Mouse (Mus musculus) CH12.LX (cell line): ENCODE results near the gene Mpdz. TPM values are rescaled to one million over a fixed set of nuclear protein-coding genes. Genes with fewer than 3 reads are reported as not detected.

Experiments
- DNase-seq: peaks from one replicate; pipeline ENCODE4 v3.0.0-alpha.2; 2013; ENCODE audit errors: extremely low read depth
- H3K27ac ChIP-seq: 2 replicates; pipeline ENCODE4 v1.5.1; 2012; ENCODE audit warnings: low read depth, mild to moderate bottlenecking, control low read depth, moderate library complexity; ENCODE audit not compliant: insufficient read depth
- H3K27me3 ChIP-seq: replicated peaks from 2 replicates; pipeline ENCODE3; 2012; ENCODE audit warnings: inconsistent platforms
- H3K36me3 ChIP-seq, 2 experiments: replicated peaks in 1 of 2; 2 replicates each; pipeline versions ENCODE3 to v1.6.1; 2012; ENCODE audit warnings: inconsistent platforms in 1 of 2, low read length in 1 of 2, mild to moderate bottlenecking in 1 of 2, mixed read lengths in 1 of 2, moderate library complexity in 1 of 2; ENCODE audit not compliant: control insufficient read depth in 1 of 2, insufficient read depth in 1 of 2
- H3K4me1 ChIP-seq, 2 experiments: 2 replicates each; pipeline ENCODE4 v1.6.1; 2012; ENCODE audit warnings: inconsistent platforms in 1 of 2, moderate library complexity in 1 of 2; ENCODE audit not compliant: insufficient read depth in 2 of 2, control insufficient read depth in 1 of 2
- H3K4me2 ChIP-seq: 2 replicates; pipeline ENCODE4 v1.6.1; 2012; ENCODE audit warnings: low read depth, mild to moderate bottlenecking, control low read depth; ENCODE audit not compliant: poor library complexity, insufficient read depth, severe bottlenecking
- H3K4me3 ChIP-seq, 3 experiments: fragments of 150-350 bp in 1 of 3; sonication (generic) in 1 of 3; replicated peaks in 1 of 3; 2 replicates each; pipeline versions ENCODE3 to v1.5.1; 2011 to 2012; ENCODE audit warnings: low read depth in 2 of 3, low read length in 2 of 3, mild to moderate bottlenecking in 2 of 3, moderate library complexity in 2 of 3, control low read depth in 1 of 3, improper control_type of control experiment in 1 of 3, inconsistent platforms in 1 of 3, mixed read lengths in 1 of 3; ENCODE audit not compliant: poor library complexity in 1 of 3
- H3K79me2 ChIP-seq: replicated peaks from 2 replicates; pipeline ENCODE4 v1.6.1; 2012; ENCODE audit warnings: mild to moderate bottlenecking, moderate library complexity; ENCODE audit not compliant: control insufficient read depth, poor library complexity, insufficient read depth, severe bottlenecking; ENCODE audit errors: extremely low read depth
- H3K9ac ChIP-seq: 2 replicates; pipeline ENCODE4 v1.6.1; 2012; ENCODE audit warnings: low read depth, mild to moderate bottlenecking, control low read depth, moderate library complexity; ENCODE audit not compliant: insufficient read depth
- H3K9me3 ChIP-seq: replicated peaks from 2 replicates; pipeline ENCODE3; 2012; ENCODE audit warnings: low read length, inconsistent platforms, mixed read lengths
- CHD1 ChIP-seq: IDR thresholded peaks from 2 replicates; pipeline ENCODE4 v1.6.1; 2012; ENCODE audit warnings: low read depth, low read length, improper control_type of control experiment, inconsistent platforms
- CHD2 ChIP-seq: IDR thresholded peaks from 2 replicates; pipeline ENCODE4 v1.6.1; 2011; ENCODE audit warnings: low read length, improper control_type of control experiment
- E2F4 ChIP-seq: IDR thresholded peaks from 2 replicates; pipeline ENCODE4 v1.6.1; 2011; ENCODE audit warnings: low read depth, low read length, improper control_type of control experiment; ENCODE audit not compliant: insufficient replicate concordance
- EP300 ChIP-seq: IDR thresholded peaks from 2 replicates; pipeline ENCODE4 v1.6.1; 2011; ENCODE audit warnings: low read length, improper control_type of control experiment
- ETS1 ChIP-seq: conservative IDR thresholded peaks from 2 replicates; pipeline ENCODE4 v1.6.1; 2012; ENCODE audit warnings: low read depth, mild to moderate bottlenecking, inconsistent platforms, low read length, improper control_type of control experiment, moderate library complexity
- GABPA ChIP-seq: IDR thresholded peaks from 2 replicates; pipeline ENCODE4 v1.6.1; 2012; ENCODE audit warnings: low read depth, low read length, improper control_type of control experiment, inconsistent platforms; ENCODE audit not compliant: insufficient replicate concordance
- HCFC1 ChIP-seq: IDR thresholded peaks from 2 replicates; pipeline ENCODE4 v1.6.1; 2012; ENCODE audit warnings: low read depth, mild to moderate bottlenecking, inconsistent platforms, low read length, improper control_type of control experiment
- JUND ChIP-seq: conservative IDR thresholded peaks from 2 replicates; pipeline ENCODE4 v1.6.1; 2011; ENCODE audit warnings: low read depth, low read length, improper control_type of control experiment
- MAX ChIP-seq: IDR thresholded peaks from 2 replicates; pipeline ENCODE4 v1.6.1; 2011; ENCODE audit warnings: low read length, improper control_type of control experiment
- MEF2A ChIP-seq: IDR thresholded peaks from 2 replicates; pipeline ENCODE4 v1.6.1; 2014; ENCODE audit warnings: low read depth, mild to moderate bottlenecking, inconsistent platforms, low read length, improper control_type of control experiment, borderline replicate concordance
- MXI1 ChIP-seq: IDR thresholded peaks from 2 replicates; pipeline ENCODE4 v1.6.1; 2011; ENCODE audit warnings: mild to moderate bottlenecking, low read depth, low read length, improper control_type of control experiment
- NELFE ChIP-seq: IDR thresholded peaks from 2 replicates; pipeline ENCODE4 v1.6.1; 2011; ENCODE audit warnings: low read depth, low read length, improper control_type of control experiment
- PAX5 ChIP-seq: IDR thresholded peaks from 2 replicates; pipeline ENCODE4 v1.6.1; 2012; ENCODE audit warnings: low read length, inconsistent platforms, mixed read lengths
- POLR2A ChIP-seq: IDR thresholded peaks from 2 replicates; pipeline ENCODE4 v1.6.1; 2011; ENCODE audit warnings: low read depth, mild to moderate bottlenecking, improper control_type of control experiment, low read length
- RAD21 ChIP-seq: IDR thresholded peaks from 2 replicates; pipeline ENCODE4 v1.6.1; 2011; ENCODE audit warnings: low read depth, mild to moderate bottlenecking, low read length, improper control_type of control experiment, moderate library complexity
- RCOR1 ChIP-seq: conservative IDR thresholded peaks from 2 replicates; pipeline ENCODE4 v1.6.1; 2012; ENCODE audit warnings: low read depth, mild to moderate bottlenecking, inconsistent platforms, low read length, improper control_type of control experiment
- UBTF ChIP-seq: IDR thresholded peaks from 2 replicates; pipeline ENCODE4 v1.6.1; 2012; ENCODE audit warnings: low read depth, mild to moderate bottlenecking, inconsistent platforms, low read length, improper control_type of control experiment, moderate library complexity
- USF1 ChIP-seq: IDR thresholded peaks from 2 replicates; pipeline ENCODE4 v1.6.1; 2014; ENCODE audit warnings: low read depth, mild to moderate bottlenecking, inconsistent platforms, low read length, improper control_type of control experiment
- USF2 ChIP-seq: conservative IDR thresholded peaks from 2 replicates; pipeline ENCODE4 v1.6.1; 2011; ENCODE audit warnings: low read depth, low read length, improper control_type of control experiment
- ZKSCAN1 ChIP-seq: IDR thresholded peaks from 2 replicates; pipeline ENCODE4 v1.6.1; 2012; ENCODE audit warnings: low read depth, inconsistent platforms, low read length, improper control_type of control experiment, borderline replicate concordance
- ZNF384 ChIP-seq: IDR thresholded peaks from 2 replicates; pipeline ENCODE4 v1.6.1; 2012; ENCODE audit warnings: low read depth, low read length, improper control_type of control experiment, inconsistent platforms
- dilution Hi-C: fragments of 300-500 bp; cut with MboI; formaldehyde crosslinking; loops from 2 replicates; pipeline ENCODE4 v1.14.3; 2020; ENCODE audit warnings: low sequenced_read_pairs; ENCODE audit not compliant: extremely low pct_unique_long_range_greater_than_20kb, extremely low pct_ligation_motif_present
- in situ Hi-C: fragments of 300-500 bp; cut with MboI; formaldehyde crosslinking; loops from 3 replicates; pipeline ENCODE4 v1.14.3; 2019; ENCODE audit warnings: low sequenced_read_pairs, low pct_ligation_motif_present, low pct_unique_long_range_greater_than_20kb, mixed read lengths
- polyA plus RNA-seq: library from polyadenylated mRNA; unstranded; fragments of >175 nt; gene quantifications from 2 replicates; pipeline ENCODE4 v1.2.1, GENCODE M21; 2012; ENCODE audit warnings: low read depth; ENCODE audit not compliant: insufficient read length
- total RNA-seq, 2 experiments: library from RNA; depleted of rRNA; stranded (reverse); fragments of 300-350 nt in 1 of 2; fragments of >200 nt in 1 of 2; gene quantifications; 2 replicates each; pipeline ENCODE4 v1.2.3; 2012 to 2014

Mpdz gene
- total and polyA plus RNA-seq, 3 experiments: not detected

- Histone ChIP-seq H3K9me3 (peaks cover 37% of the 10 kb centered on the region), H3K4me1 (no peaks in the 10 kb centered on the region), H3K36me3 (no peaks in the 10 kb centered on the region), H3K9ac (no peak overlapping the region), H3K79me2 (no peaks in the 10 kb centered on the region), H3K4me3 (no peak overlapping the region), H3K27ac (no peak overlapping the region), H3K27me3 (no peaks in the 10 kb centered on the region), H3K4me2 (no peak overlapping the region)
- dilution Hi-C loops: no loop called here
- TF ChIP-seq JUND (no peak), GABPA (no peak), EP300 (no peak)
- in situ Hi-C loops: no loop called here
- no peak for DNase-seq
Observed at GRCm38 (mm10) chr4:81283611-81284010, 159.0 kb downstream of the Mpdz start.

GRCm38 (mm10) chr4:81283081-81283480 is 159.5 kb downstream of the Mpdz start:
- DNase-seq: no peak
- Histone ChIP-seq H3K79me2 (no peaks in the 10 kb centered on the region), H3K36me3 (no peaks in the 10 kb centered on the region), H3K27ac (no peak overlapping the region), H3K9me3 (peaks cover 39% of the 10 kb centered on the region), H3K4me1 (no peaks in the 10 kb centered on the region), H3K4me2 (no peak overlapping the region), H3K4me3 (no peak overlapping the region), H3K27me3 (no peaks in the 10 kb centered on the region), H3K9ac (no peak overlapping the region)
- no peak for TF ChIP-seq UBTF
- TF ChIP-seq RAD21: no peak
- TF ChIP-seq POLR2A: no peak
- TF ChIP-seq PAX5: no peak
- no peak for TF ChIP-seq RCOR1
- no peak for TF ChIP-seq ETS1
- no peak for TF ChIP-seq HCFC1
- no peak for TF ChIP-seq GABPA
- TF ChIP-seq USF1: no peak
- no peak for TF ChIP-seq MXI1
- TF ChIP-seq ZKSCAN1: no peak
- TF ChIP-seq CHD2: no peak
- TF ChIP-seq MAX: no peak
- no peak for TF ChIP-seq E2F4
- TF ChIP-seq NELFE: no peak
- no peak for TF ChIP-seq USF2
- TF ChIP-seq MEF2A: no peak
- no peak for TF ChIP-seq ZNF384
- TF ChIP-seq CHD1: no peak
- dilution Hi-C loops: no loop called here
- in situ Hi-C loops: no loop called here
